Mouse (Mus musculus) cerebellum, adult 2 months (tissue): ENCODE measurements at regions not wholly inside any gene's neighbourhood (a gene's known extent, or its start where the extent isn't known, plus 50 kb on each side); places are given as distances from the start of the nearest gene placed in this dataset.

Experiments used
- CTCF ChIP-seq: fragments of 200-500 bp; IDR thresholded peaks from 2 replicates; pipeline ENCODE4 v1.5.1; 2011; ENCODE audit warnings: low read depth, mild to moderate bottlenecking, control low read depth, low read length, moderate library complexity, borderline replicate concordance; ENCODE audit not compliant: insufficient read depth
- POLR2A ChIP-seq: fragments of 200-500 bp; IDR thresholded peaks from 2 replicates; pipeline ENCODE4 v1.6.1; 2011; ENCODE audit warnings: low read length, control low read depth, borderline replicate concordance; ENCODE audit not compliant: insufficient read depth

GRCm38 (mm10) chr15:61717216-61717615 lies 794.4 kb upstream of the A1bg start:
- TF ChIP-seq CTCF (no peak), POLR2A (no peak)
